ENCODE assay signal across 8 mouse cellular contexts in the genomic region with DNA sequence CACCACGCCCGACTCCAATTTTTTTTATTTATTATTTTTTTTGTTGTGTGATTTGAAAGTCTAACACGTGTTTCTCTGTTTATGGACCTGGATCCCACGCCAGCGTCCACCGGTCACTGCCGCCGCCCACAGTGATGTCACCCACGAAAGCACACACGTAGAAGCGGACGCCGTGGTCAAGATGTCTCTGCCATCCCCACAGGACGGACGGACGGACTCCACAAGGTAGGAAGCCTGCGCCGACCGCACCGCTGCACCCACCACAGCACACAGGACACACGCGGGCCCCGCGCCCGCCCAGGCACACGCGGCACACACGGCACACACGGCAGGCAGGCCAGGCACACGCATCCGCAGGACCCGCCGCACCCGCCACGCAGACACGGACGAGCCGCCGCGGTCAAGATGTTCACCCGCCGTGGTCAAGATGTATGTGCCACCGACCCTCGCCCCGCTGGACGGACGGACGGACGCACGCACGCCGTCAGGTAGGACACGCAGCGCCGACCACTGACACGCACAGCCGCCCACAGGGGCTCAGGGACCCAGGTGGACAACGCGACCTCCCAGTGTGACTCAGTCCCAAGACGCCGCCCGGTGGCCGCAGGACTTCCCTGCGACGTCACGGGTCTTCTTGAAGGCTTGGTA. TPM values are rescaled to one million over a fixed set of nuclear protein-coding genes. Genes with fewer than 3 reads are reported as not detected.
DNase-seq lines count a peak whose midpoint lies in the region; ATAC-seq and TF ChIP-seq lines count a peak whose summit lies in the region.
"Not testable (repeated sequence)": the region's sequence is repeated elsewhere in the genome, so short reads cannot be mapped to it uniquely, and the experiment has no call there.

No protein-coding gene starts in this region.

- DNase-seq in G1E (ENCODE audit: low spot score) = peak; percentile 81
- peak; percentile 73 for DNase-seq in cerebellum, adult 9-10 months
- DNase-seq in layer of hippocampus, adult 8-10 months (ENCODE audit: low spot score in 2 of 2) = peak; percentile 78 to 80
- peak; percentile 29 for DNase-seq in lung, postnatal 0 days (ENCODE audit: low spot score)
- peak; percentile 79 for DNase-seq in ovary, adult 18-20 months (ENCODE audit: low spot score)
- peak; percentile 82 for DNase-seq in thymus, postnatal 4 days

- peaks cover 21% of the 10 kb centered on the region for H3K36me3 ChIP-seq in G1E (replicated peaks)
- H3K36me3 ChIP-seq in forebrain, embryonic 16.5 days (ENCODE audit: control insufficient read depth, insufficient read depth) = peaks cover 12% of the 10 kb centered on the region
- H3K36me3 ChIP-seq in lung, postnatal 0 days (ENCODE audit: insufficient read depth, low read length) = peaks cover 25% of the 10 kb centered on the region

- not testable (repeated sequence) for TF ChIP-seq EP300 in lung, postnatal 0 days (IDR thresholded peaks at IDR 0.05)

- TF ChIP-seq CTCF in G1E (IDR thresholded peaks at IDR 0.05; ENCODE audit: low read depth, low read length) = 0 out of 2 replicates have a peak, but pooled peaks have one; percentile 30
- peak; percentile 27 for TF ChIP-seq CTCF in lung, postnatal 0 days (IDR thresholded peaks at IDR 0.05)

- not testable (repeated sequence) for H3K27ac ChIP-seq in forebrain, embryonic 16.5 days (ENCODE audit: low read length); lung, postnatal 0 days (ENCODE audit: low read length)

- ATAC-seq in G1E (ENCODE audit: extremely low read depth, insufficient number of reproducible peaks, low FRiP score, poor library complexity, severe bottlenecking) = peak; percentile 40
- ATAC-seq in forebrain, embryonic 16.5 days = peak; percentile 53
- ATAC-seq in hematopoietic stem cell, adult 5-6 weeks (replicated peaks in 1 of 2; ENCODE audit: insufficient read depth in 1 of 2, low FRiP score in 2 of 2, low TSS enrichment in 1 of 2, low read depth in 1 of 2, poor library complexity in 2 of 2, severe bottlenecking in 2 of 2) = peak; percentile 30 to 52; a peak in 3 of 4 replicates
- peak; percentile 82 for ATAC-seq in lung, postnatal 0 days

- H3K4me3 ChIP-seq in G1E (ENCODE audit: low read depth, low read length) = peak overlapping the region; percentile 68
- H3K4me3 ChIP-seq in forebrain, embryonic 16.5 days (replicated peaks; ENCODE audit: low read length); lung, postnatal 0 days (ENCODE audit: low read depth, low read length): not testable (repeated sequence)

- H3K9me3 ChIP-seq in G1E (replicated peaks) = peaks cover 10% of the 10 kb centered on the region
- peaks cover 20% of the 10 kb centered on the region for H3K9me3 ChIP-seq in forebrain, embryonic 16.5 days (ENCODE audit: control insufficient read depth, low read length)
- peaks cover 13% of the 10 kb centered on the region for H3K9me3 ChIP-seq in lung, postnatal 0 days (ENCODE audit: low read length)

- H3K4me2 ChIP-seq in forebrain, embryonic 16.5 days (ENCODE audit: low read length); lung, postnatal 0 days (replicated peaks; ENCODE audit: low read depth, low read length): not testable (repeated sequence)

- H3K27me3 ChIP-seq in G1E (ENCODE audit: insufficient read depth, low read length); forebrain, embryonic 16.5 days (replicated peaks; ENCODE audit: control insufficient read depth, insufficient read depth, low read length); lung, postnatal 0 days (replicated peaks; ENCODE audit: insufficient read depth, low read length): not testable (repeated sequence)

- H3K4me1 ChIP-seq in G1E (ENCODE audit: insufficient read depth, low read depth, low read length) = peaks cover 15% of the 10 kb centered on the region
- not testable (repeated sequence) for H3K4me1 ChIP-seq in forebrain, embryonic 16.5 days (replicated peaks; ENCODE audit: control insufficient read depth, insufficient read depth, low read length); lung, postnatal 0 days (ENCODE audit: insufficient read depth, low read depth, low read length)

- 85% methylated on average over 66 of the region's 66 CpGs for WGBS in forebrain, embryonic 16.5 days
- 86% methylated on average over 61 of the region's 66 CpGs for WGBS in lung, postnatal 0 days

- H3K9ac ChIP-seq in forebrain, embryonic 16.5 days (replicated peaks; ENCODE audit: low read depth, low read length); lung, postnatal 0 days (replicated peaks; ENCODE audit: low read depth): not testable (repeated sequence)

RNA-seq across cellular contexts. Expression of gene Gm21887, which starts 9.2 kb away (rescaled TPM):
- total RNA-seq in G1E (2014; fragmentation: Nextera tagmentation) (163 and 204 TPM in 2 replicates), G1E (2017) (35.4 and 44.4 TPM in 2 replicates)
- polyA plus RNA-seq in G1E (2012) = 300 and 429 TPM in 2 replicates
- polyA plus RNA-seq in forebrain, embryonic 16.5 days (2015; fragmentation: Nextera tagmentation; extraction: Ambion mirVana) = 174 and 293 TPM in 2 replicates
- total RNA-seq in hematopoietic stem cell, adult 5-6 weeks (2017) = 167 and 207 TPM in 2 replicates
- total RNA-seq in layer of hippocampus, adult 8-10 months (2022) = 100 to 1,000 TPM in 3 of 4 experiments, 10 to 100 TPM in 1; 76.9 to 182 (median 146) TPM
- polyA plus RNA-seq in lung, postnatal 0 days (2015; fragmentation: Nextera tagmentation; extraction: Ambion mirVana) = 90.2 and 116 TPM in 2 replicates

Comparison
In these comparisons a context has a peak if more than half of its experiments do, and no peak if none do; other contexts are left out.
1. DNase-seq: peak in every context shown above with its lines; median percentile 82 in thymus, postnatal 4 days; 81 in G1E; 79 in layer of hippocampus, adult 8-10 months; 79 in ovary, adult 18-20 months; 73 in cerebellum, adult 9-10 months; 29 in lung, postnatal 0 days.